Mouse (Mus musculus): ENCODE data around the gene Pglyrp3. TPM values are rescaled to one million over a fixed set of nuclear protein-coding genes. Genes with fewer than 3 reads are reported as not detected.
"Not testable (repeated sequence)": the region's sequence is repeated elsewhere in the genome, so short reads cannot be mapped to it uniquely, and the experiment has no call there.

The Pglyrp3 gene
- not detected in 2 replicates for total RNA-seq (2014; fragmentation: Nextera tagmentation)
- total RNA-seq (2017) = not detected in 2 replicates
- not detected in 2 replicates for polyA plus RNA-seq (2012)

- DNase-seq (ENCODE audit: low spot score) (no peak), ATAC-seq (ENCODE audit: extremely low read depth, insufficient number of reproducible peaks, low FRiP score, poor library complexity, severe bottlenecking) (no peak)
- H3K4me3 ChIP-seq (ENCODE audit: low read depth, low read length) = no peak within 1 kb of the TSS
- H3K36me3 ChIP-seq (replicated peaks) = no peaks in the 10 kb centered on the region
- TF ChIP-seq TAL1 (conservative IDR thresholded peaks at IDR 0.05; ENCODE audit: low read depth, low read length) (no peak), CTCF (IDR thresholded peaks at IDR 0.05; ENCODE audit: low read depth, low read length) (no peak), POLR2AphosphoS5 (IDR thresholded peaks at IDR 0.05; ENCODE audit: insufficient replicate concordance, low read depth, low read length) (no peak), GATA1 (IDR thresholded peaks at IDR 0.05; ENCODE audit: borderline replicate concordance, low read length) (no peak), GATA2 (IDR thresholded peaks at IDR 0.05; ENCODE audit: borderline replicate concordance, low read depth, low read length) (no peak)
- H3K27me3 ChIP-seq (ENCODE audit: insufficient read depth, low read length) = no peaks in the 10 kb centered on the region
- no peaks in the 10 kb centered on the region for H3K4me1 ChIP-seq (ENCODE audit: insufficient read depth, low read depth, low read length)
- H3K9me3 ChIP-seq (replicated peaks) = peaks cover 4% of the 10 kb centered on the region; the same call in 1 of the 2 replicates
These were observed at the start of gene Pglyrp3 for GRCm38 (mm10) chr3:92014283-92014682. TSS of gene Pglyrp3 (plus strand) at chr3:92014583.

- no peaks in the 10 kb centered on the region for H3K4me1 ChIP-seq (ENCODE audit: insufficient read depth, low read depth, low read length)
- TF ChIP-seq POLR2AphosphoS5 (IDR thresholded peaks at IDR 0.05; ENCODE audit: insufficient replicate concordance, low read depth, low read length) = no peak
- no peak for TF ChIP-seq GATA2 (IDR thresholded peaks at IDR 0.05; ENCODE audit: borderline replicate concordance, low read depth, low read length)
- H3K27me3 ChIP-seq (ENCODE audit: insufficient read depth, low read length) = no peaks in the 10 kb centered on the region
- H3K36me3 ChIP-seq (replicated peaks) = no peaks in the 10 kb centered on the region
- H3K9me3 ChIP-seq (replicated peaks) = peaks cover 4% of the 10 kb centered on the region; the same call in 1 of the 2 replicates
- ATAC-seq (ENCODE audit: extremely low read depth, insufficient number of reproducible peaks, low FRiP score, poor library complexity, severe bottlenecking) (no peak), DNase-seq (ENCODE audit: low spot score) (no peak)
- no peak overlapping the region for H3K4me3 ChIP-seq (ENCODE audit: low read depth, low read length)
These were observed 3.4 kb upstream of the Pglyrp3 start for GRCm38 (mm10) chr3:92011001-92011400.

- not testable (repeated sequence) for DNase-seq (ENCODE audit: low spot score); ATAC-seq (ENCODE audit: extremely low read depth, insufficient number of reproducible peaks, low FRiP score, poor library complexity, severe bottlenecking); H3K4me3 ChIP-seq (ENCODE audit: low read depth, low read length); H3K4me1 ChIP-seq (ENCODE audit: insufficient read depth, low read depth, low read length); H3K36me3 ChIP-seq (replicated peaks); H3K27me3 ChIP-seq (ENCODE audit: insufficient read depth, low read length)
- H3K9me3 ChIP-seq (replicated peaks) = peaks cover 13% of the 10 kb centered on the region
These were observed 10.2 kb downstream of the Pglyrp3 start for GRCm38 (mm10) chr3:92024541-92024940.

GRCm38 (mm10) chr3:92033203-92033602 is 18.8 kb downstream of the Pglyrp3 start:
- TF ChIP-seq POLR2AphosphoS5 (IDR thresholded peaks at IDR 0.05; ENCODE audit: insufficient replicate concordance, low read depth, low read length) (no peak), GATA1 (IDR thresholded peaks at IDR 0.05; ENCODE audit: borderline replicate concordance, low read length) (no peak), CTCF (IDR thresholded peaks at IDR 0.05; ENCODE audit: low read depth, low read length) (no peak)
- H3K36me3 ChIP-seq (replicated peaks) = no peaks in the 10 kb centered on the region
- H3K4me3 ChIP-seq (ENCODE audit: low read depth, low read length) = no peak overlapping the region
- DNase-seq (ENCODE audit: low spot score) (no peak), ATAC-seq (ENCODE audit: extremely low read depth, insufficient number of reproducible peaks, low FRiP score, poor library complexity, severe bottlenecking) (no peak)
- H3K9me3 ChIP-seq (replicated peaks) = peaks cover 8% of the 10 kb centered on the region
- no peaks in the 10 kb centered on the region for H3K27me3 ChIP-seq (ENCODE audit: insufficient read depth, low read length)
- no peaks in the 10 kb centered on the region for H3K4me1 ChIP-seq (ENCODE audit: insufficient read depth, low read depth, low read length)

GRCm38 (mm10) chr3:92033892-92034291 is 19.5 kb downstream of the Pglyrp3 start:
- TF ChIP-seq GATA1 (IDR thresholded peaks at IDR 0.05; ENCODE audit: borderline replicate concordance, low read length) (no peak), TAL1 (conservative IDR thresholded peaks at IDR 0.05; ENCODE audit: low read depth, low read length) (no peak), POLR2AphosphoS5 (IDR thresholded peaks at IDR 0.05; ENCODE audit: insufficient replicate concordance, low read depth, low read length) (no peak), CTCF (IDR thresholded peaks at IDR 0.05; ENCODE audit: low read depth, low read length) (no peak), GATA2 (IDR thresholded peaks at IDR 0.05; ENCODE audit: borderline replicate concordance, low read depth, low read length) (no peak)
- H3K27me3 ChIP-seq (ENCODE audit: insufficient read depth, low read length) = no peaks in the 10 kb centered on the region
- H3K9me3 ChIP-seq (replicated peaks) = peaks cover 11% of the 10 kb centered on the region
- H3K4me3 ChIP-seq (ENCODE audit: low read depth, low read length) = no peak overlapping the region
- no peaks in the 10 kb centered on the region for H3K36me3 ChIP-seq (replicated peaks)
- ATAC-seq (ENCODE audit: extremely low read depth, insufficient number of reproducible peaks, low FRiP score, poor library complexity, severe bottlenecking) (no peak), DNase-seq (ENCODE audit: low spot score) (no peak)
- H3K4me1 ChIP-seq (ENCODE audit: insufficient read depth, low read depth, low read length) = no peaks in the 10 kb centered on the region

- Histone ChIP-seq H3K9me3 (replicated peaks) (peaks cover 10% of the 10 kb centered on the region), H3K4me3 (ENCODE audit: low read depth, low read length) (no peak overlapping the region), H3K36me3 (replicated peaks) (no peaks in the 10 kb centered on the region), H3K4me1 (ENCODE audit: insufficient read depth, low read depth, low read length) (no peaks in the 10 kb centered on the region), H3K27me3 (ENCODE audit: insufficient read depth, low read length) (no peaks in the 10 kb centered on the region)
- no peak for ATAC-seq (ENCODE audit: extremely low read depth, insufficient number of reproducible peaks, low FRiP score, poor library complexity, severe bottlenecking)
- TF ChIP-seq POLR2AphosphoS5 (IDR thresholded peaks at IDR 0.05; ENCODE audit: insufficient replicate concordance, low read depth, low read length) = no peak
- TF ChIP-seq CTCF (IDR thresholded peaks at IDR 0.05; ENCODE audit: low read depth, low read length) = 0 out of 2 replicates have a peak, but pooled peaks have one; percentile 21
- no peak for DNase-seq (ENCODE audit: low spot score)
These were observed 36.1 kb downstream of the Pglyrp3 start for GRCm38 (mm10) chr3:92050382-92051054.
